Mouse (Mus musculus) heart, adult 18-20 months (tissue): ENCODE measurements around the gene Agtpbp1. TPM values are rescaled to one million over a fixed set of nuclear protein-coding genes. Genes with fewer than 3 reads are reported as not detected.
A peak's percentile ranks its signal among the peaks of the same experiment; 100 is the strongest.
"Not testable (repeated sequence)": the region's sequence is repeated elsewhere in the genome, so short reads cannot be mapped to it uniquely, and the experiment has no call there.

Experiments
- DNase-seq, 2 experiments: peaks; one replicate each; pipeline ENCODE4 v3.0.0; 2021 to 2022; ENCODE audit warnings: mixed read lengths in 1 of 2
- long read RNA-seq, 2 experiments: library from polyadenylated mRNA; stranded (forward); transcript quantifications; one replicate each; pipeline ENCODE4 v2.0.0; 2021
- total RNA-seq, 2 experiments: library from RNA; stranded (reverse); gene quantifications; 2 replicates each; pipeline ENCODE4 v1.2.3; 2021

Agtpbp1 gene
- total RNA-seq: 100 to 1,000 TPM; 129 to 156 TPM
- long read RNA-seq, experiment 1, full-length matches to known transcripts: 8 of 45 reads
- long read RNA-seq, experiment 1, partial matches to known transcripts: 2 of 45 reads
- long read RNA-seq, experiment 1, other reads (novel, unspliced or antisense): 35 of 45 reads
- long read RNA-seq, experiment 2, full-length matches to known transcripts: 6 of 28 reads
- long read RNA-seq, experiment 2, partial matches to known transcripts: 10 of 28 reads
- long read RNA-seq, experiment 2, other reads (novel, unspliced or antisense): 12 of 28 reads

- DNase-seq: peak; percentile 100
Observed at GRCm38 (mm10) chr13:59584947-59585647, at the start of gene Agtpbp1, which contains the start of gene Naa35. TSS of gene Agtpbp1 (minus strand) at chr13:59585227. TSS of gene Naa35 (plus strand) at chr13:59585259.

DNA sequence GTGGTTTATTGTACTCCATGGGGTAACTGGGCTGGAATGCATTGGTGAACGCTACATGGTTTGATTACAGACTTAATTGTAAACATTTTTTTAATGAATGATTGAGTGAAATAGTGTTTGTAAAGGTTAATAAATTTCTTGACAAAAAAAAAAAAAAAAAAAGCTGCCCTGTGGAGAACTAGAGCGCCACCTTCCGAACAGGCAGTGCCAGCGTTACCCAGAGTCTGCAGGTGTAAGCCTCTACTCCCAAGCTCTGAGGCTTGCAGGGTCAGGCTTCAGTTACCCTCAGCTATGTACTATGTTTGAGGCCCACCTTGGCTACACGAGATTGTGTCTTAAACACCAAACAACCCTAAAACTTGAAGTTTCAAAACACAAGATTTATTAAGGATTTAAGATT, 49.6 kb upstream of the Agtpbp1 start:
- DNase-seq: no peak

GRCm38 (mm10) chr13:59626739-59627138, 41.7 kb upstream of the Agtpbp1 start:
- no peak for DNase-seq

DNA sequence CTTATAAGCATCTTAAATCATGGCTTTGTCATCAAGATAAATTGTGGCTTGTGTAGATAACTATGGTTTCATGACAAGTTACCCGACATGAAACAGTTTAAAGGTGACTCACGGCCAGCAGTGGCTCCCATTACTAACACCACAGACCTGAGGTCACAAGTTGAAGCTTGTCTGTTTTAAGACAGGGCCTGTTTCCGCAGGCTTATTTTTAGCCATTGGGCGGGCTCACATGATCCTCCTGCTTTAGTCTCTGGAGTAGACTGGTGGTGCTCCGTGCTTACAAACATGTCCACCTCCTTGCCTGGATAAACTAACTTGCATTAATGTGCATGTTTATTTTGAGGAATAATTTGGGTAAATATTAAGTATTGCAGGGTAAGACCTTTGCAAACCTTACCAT, 39.9 kb upstream of the Agtpbp1 start:
- DNase-seq: peak; percentile 63 to 76

GRCm38 (mm10) chr13:59624389-59624788, 39.4 kb upstream of the Agtpbp1 start:
- no peak for DNase-seq

- no peak for DNase-seq
Observed at GRCm38 (mm10) chr13:59621643-59622489, 36.8 kb upstream of the Agtpbp1 start.

DNA sequence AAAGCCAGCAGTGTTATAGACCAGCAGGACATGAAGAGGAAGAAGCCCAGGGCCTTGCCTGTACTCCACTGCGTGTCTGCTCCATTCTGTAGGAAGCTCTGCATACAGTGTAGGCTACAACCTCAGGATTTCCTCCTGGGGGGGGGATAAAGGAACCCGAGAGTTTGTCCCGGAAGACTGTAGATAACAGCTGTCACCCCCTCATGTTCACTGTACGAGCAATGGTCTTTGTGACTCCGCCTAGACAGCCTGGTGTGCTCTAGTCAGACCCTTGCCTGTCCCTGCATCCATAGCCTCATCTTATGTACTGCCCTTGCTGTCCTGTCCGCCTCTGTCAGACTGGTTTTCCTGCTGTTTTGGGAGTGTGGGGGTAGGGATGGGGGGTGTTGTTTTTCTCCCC, 33.4 kb upstream of the Agtpbp1 start:
- no peak for DNase-seq

DNA sequence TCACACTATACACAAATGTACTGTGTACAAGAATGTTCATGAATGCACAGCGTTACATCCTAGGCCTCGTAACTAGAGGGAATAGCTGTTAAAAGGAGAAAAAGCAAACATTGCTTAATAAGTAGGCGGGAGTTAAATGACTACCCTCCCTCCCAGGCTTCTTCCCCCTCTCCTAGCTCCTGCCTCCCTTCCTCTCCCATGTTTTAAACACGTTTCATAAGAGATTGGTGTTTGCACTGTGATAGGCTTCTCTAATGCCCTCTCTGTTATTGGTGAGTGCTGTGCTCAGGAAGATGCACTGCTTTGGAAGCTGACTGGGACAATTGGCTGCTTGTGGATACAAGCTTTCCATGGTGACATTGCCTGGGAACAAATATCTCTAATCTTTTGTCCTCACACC, 30.5 kb upstream of the Agtpbp1 start:
- no peak for DNase-seq

- DNase-seq: no peak
Observed at GRCm38 (mm10) chr13:59615152-59615551, 30.1 kb upstream of the Agtpbp1 start.

DNA sequence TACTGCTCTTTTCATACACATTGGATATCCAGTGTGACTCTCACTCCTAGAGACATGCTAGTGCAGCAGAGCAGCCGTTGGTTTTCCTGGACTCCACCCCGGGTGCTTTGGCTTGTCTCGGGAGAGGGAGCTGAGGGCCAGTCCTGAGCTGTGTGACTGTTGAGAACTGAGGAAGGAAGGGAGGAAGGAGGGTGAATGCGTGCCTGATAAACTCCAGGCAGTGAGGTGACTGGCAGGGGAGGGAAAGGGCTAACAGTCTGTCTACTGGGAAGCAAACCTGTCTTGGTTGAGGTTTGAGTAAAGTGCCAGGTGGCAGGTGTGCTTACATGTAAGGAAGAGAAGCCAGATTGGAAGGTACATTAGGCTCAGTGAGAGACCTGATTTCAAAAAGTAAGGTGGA, 28.8 kb upstream of the Agtpbp1 start:
- no peak for DNase-seq

DNA sequence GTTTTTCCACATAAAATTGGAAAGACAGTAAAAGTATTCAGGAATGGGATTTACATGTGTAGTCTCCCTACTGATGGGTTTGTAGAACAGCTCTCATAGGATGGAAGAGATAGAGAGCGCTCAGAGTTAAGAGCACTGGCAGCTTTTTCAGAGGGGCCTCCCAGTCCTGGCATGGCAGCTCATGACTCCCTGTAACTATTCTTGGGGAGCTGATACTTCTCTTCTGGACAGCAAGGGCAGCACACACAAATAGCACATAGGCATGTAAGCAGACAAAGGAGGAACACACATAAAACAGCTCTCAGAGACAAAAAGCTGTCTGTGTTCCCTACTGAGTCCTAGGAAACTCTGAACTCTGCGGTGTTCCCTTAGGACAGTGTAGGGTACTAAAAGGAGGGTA, 25.4 kb upstream of the Agtpbp1 start:
- peak; percentile 33 to 41 for DNase-seq

DNA sequence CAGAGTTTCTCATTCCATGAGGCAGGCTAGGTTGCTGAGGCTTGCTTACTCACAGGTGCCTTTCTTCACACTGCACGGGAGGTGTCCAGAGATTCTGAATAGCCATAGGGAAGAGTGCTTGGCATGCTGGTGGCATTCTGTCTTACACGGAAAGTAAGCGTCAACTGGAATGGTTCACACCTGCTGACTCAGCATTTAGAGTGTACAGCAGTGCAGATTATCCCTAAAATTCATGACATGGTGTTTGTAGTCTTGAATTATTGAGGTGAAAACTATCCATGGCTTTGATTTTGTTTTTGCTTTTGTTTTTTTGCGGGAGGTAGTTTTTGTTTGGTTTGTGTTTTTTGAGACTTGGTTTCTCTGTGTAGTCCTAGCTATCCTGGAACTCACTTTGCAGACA, 24.9 kb upstream of the Agtpbp1 start:
- DNase-seq: no peak

- DNase-seq: no peak
Observed at GRCm38 (mm10) chr13:59605221-59605922, 20.3 kb upstream of the Agtpbp1 start.

DNA sequence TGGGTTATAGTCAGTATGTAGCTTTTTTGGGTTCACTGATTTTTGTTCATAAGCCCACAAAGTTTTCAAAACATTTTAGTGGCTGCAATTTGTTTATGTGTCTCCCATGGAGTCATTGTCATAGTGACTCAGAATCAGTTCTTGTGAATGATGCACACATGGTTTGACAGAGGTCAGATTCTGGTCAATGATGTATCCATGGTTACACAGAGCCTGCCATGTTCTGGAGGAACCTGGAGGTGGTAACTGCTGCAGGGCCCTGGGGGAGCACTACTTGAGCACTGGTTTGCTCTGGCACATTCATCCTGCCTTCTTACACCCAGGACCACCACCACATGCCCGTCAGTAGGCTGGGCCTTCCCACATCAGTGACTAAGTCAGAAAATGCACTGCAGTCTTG, 19.5 kb upstream of the Agtpbp1 start:
- no peak for DNase-seq

DNA sequence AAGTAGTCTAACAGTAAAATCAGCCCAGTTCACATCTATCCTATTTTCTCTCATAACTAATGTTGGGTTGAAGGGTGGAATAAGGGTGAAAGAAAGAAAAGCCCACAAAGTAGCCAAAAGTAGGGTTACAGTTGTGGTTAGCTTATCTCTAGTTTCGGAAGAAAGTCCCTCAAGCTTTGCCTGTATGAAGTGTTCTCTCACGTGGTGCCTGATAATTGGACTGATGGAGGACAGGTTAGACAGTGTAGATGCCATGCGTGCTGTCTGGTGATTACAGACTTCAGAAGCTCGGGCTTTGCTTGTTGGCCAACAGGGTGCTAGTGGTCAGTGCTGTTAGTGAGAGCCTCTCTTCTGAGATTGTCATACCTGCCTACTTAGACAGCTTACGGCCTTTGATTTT, 18.1 kb upstream of the Agtpbp1 start:
- DNase-seq: no peak

- DNase-seq: no peak
Observed at GRCm38 (mm10) chr13:59592630-59593029, 7.6 kb upstream of the Agtpbp1 start.

DNA sequence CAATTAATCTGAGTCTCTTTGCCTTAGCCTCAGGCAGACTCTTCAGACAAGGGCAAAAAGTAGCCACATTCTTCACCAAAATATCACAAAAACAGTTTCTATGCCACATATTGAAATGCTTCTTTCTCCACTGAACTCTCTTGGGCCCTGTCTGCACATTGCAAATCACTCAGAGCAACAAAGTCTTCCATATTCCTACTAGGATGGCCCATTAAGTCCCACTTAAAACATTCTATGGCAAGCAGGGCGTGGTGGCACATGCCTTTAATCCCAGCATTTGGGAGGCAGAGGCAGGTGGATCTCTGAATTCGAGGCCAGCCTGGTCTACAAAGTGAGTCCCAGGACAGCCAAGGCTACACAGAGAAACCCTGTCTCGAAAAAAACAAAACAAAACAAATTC, 7.0 kb upstream of the Agtpbp1 start:
- not testable (repeated sequence) for DNase-seq

DNA sequence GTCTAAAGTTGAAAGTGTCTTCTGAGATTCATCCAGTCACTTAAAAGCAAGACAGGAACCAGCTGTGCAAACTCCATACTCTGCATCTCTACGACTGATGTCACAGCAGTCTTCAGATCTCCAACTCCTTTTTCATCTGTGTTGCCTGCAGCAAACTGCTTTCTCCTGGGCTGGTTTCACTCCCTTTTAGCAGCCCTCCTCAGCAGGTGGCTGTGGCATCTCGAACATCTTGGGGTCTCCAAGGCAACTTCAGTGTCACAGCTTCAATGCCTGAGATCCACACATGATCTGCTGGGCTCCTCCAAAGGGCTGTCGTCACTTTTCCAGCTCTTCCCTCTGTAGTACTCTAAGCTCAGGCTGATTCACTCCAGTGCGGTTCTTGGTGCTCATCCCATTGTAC, 5.7 kb upstream of the Agtpbp1 start:
- DNase-seq: no peak

GRCm38 (mm10) chr13:59589672-59590071, 4.6 kb upstream of the Agtpbp1 start:
- no peak for DNase-seq

- no peak for DNase-seq
Observed at GRCm38 (mm10) chr13:59587201-59587600, 2.2 kb upstream of the Agtpbp1 start.

GRCm38 (mm10) chr13:59585648-59586005, 600 bp upstream of the Agtpbp1 start:
- peak in 1 of 2 experiments; percentile 60 for DNase-seq

GRCm38 (mm10) chr13:59584481-59584880, 546 bp downstream of the Agtpbp1 start:
- DNase-seq: peak; percentile 29 to 57
